Mouse (Mus musculus): ENCODE measurements around the gene Rbms1. TPM values are rescaled to one million over a fixed set of nuclear protein-coding genes. Genes with fewer than 3 reads are reported as not detected.

Gene Rbms1
- total RNA-seq, 2 experiments from 2014 or later = 93.4 to 102 TPM

DNA sequence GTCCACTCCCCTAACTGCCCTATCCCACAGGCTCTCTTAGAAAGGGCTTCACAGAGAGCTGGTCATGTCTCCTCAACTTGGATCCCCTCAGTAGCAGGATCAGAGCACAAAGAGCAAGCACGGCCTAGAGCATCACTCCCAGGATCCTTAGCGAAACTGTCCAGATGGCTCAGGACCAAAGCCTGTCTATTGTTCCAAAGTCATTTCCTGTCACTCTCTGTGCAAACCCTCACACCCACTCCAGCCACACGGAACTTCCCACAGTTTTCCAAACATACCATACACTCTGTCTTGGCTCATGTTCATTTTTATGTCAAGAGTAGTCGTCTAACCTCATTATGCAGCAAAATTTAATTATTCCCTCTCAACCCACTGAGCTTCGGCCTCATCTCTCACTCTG is 40.6 kb downstream of the Rbms1 start:
- no peak for DNase-seq (ENCODE audit: low spot score in 2 of 2)

DNA sequence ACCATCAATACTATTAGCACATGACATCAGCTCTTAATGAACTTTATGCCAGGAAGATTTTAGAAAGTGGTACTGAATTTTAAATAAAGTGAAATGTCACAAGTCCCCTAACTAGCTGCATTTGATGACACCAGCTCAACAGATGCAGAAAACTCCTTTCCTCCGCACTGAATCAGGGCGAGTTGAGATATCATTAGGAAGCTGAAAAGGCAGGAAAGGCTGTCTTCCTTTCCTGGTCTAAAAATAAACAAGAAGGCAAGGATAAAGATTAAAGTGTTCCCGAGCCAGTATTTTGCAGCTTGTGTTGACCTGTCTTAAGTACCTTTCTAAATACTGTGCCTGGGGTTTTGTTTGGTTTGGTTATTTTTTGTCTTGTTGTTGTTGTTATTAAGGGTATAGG is 42.9 kb downstream of the Rbms1 start:
- DNase-seq (ENCODE audit: low spot score in 2 of 2) = no peak

DNA sequence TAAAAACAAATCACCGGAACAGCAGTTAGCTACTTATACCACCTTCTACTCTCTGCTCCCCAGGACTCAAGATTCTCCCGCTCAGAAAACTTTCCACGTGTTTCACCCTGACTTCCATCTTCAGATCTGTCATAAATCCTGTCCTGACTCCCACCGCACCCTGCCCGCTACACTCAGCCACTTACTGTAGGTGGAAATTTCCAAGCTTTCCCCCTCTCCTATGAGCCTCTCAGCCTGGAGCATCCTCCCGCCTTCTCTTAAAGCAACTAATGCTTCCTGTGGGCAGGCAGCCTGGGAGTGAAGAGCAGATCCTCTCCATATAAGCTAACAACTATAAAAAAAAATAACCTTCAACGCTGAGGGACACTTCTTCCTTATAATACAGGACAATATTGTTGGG is 44.6 kb downstream of the Rbms1 start:
- DNase-seq (ENCODE audit: low spot score in 2 of 2) = no peak

DNA sequence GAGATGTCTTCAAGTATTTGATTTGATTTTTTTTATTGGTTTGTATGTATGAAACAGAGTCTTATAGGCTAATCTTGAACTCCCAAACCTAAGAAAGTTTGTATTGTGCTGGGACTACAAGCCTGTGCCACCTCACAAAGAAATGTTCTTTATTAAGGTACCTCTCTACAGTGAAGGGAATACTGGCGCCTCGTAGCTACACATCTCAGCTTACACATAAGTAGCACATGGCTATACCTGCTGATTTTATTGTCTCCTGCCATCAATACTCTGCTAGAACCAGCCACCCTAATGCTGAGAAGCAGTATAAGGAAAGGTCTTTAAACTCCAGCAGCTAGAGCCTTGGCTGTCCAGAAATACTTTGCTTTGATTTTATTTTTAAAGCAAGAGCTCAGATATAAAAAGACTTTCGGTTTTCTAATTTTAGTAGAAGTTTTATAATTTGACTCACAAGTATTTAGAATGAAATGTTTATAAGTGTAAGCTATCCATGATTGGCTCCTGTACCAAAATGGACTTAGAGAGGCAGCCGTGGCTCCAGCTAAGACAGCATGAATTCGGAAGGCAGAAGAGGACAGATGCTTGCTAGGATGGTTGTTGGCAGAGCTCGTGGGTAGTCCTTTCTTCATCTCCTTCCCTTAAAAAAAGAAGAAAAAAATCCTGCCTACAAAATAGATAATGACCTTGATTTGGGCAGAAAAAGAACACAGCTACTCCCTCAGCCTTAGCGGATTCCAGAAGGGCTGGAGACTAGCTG is 48.3 kb downstream of the Rbms1 start:
- DNase-seq (ENCODE audit: low spot score in 2 of 2) = no peak

DNA sequence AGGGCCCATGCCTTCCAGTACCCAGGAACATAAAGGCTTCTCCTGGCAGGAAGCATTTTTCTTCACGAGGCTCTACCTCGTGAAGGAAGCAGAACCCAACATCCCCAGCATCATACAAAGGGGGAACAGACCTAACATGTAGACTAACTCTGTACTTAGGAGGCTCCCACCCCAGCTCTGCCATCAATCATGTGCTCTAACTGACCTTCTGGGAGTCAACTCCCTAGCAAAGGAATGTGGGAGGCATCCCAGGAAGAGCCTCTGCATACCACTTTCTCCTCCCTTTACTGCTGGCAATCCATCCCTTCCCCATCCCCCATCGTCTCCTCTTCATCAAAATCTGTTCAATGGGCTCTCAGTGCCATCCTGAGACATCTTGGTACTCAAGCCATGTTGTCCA is 49.7 kb downstream of the Rbms1 start:
- no peak for DNase-seq (ENCODE audit: low spot score in 2 of 2)

DNA sequence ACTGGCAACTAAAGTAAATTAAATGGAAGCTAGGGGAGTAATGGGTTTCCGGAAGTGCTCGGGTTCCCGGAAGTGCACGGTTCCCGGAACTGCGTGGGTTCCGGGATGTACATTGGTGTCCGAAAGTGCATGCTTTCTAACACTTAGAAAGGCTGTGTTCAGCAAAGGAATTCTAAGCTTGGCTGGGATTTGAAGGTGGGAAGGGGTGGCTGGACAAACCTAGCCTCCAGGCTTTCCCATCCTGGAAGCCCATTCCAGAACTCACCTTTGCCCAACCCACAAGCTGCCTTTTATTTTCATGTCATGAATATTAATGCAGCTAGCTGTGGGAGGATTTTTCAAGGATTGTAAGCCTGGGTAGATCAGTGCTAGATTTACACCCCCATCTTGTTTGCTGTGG is 51.3 kb downstream of the Rbms1 start:
- no peak for DNase-seq (ENCODE audit: low spot score in 2 of 2)

DNA sequence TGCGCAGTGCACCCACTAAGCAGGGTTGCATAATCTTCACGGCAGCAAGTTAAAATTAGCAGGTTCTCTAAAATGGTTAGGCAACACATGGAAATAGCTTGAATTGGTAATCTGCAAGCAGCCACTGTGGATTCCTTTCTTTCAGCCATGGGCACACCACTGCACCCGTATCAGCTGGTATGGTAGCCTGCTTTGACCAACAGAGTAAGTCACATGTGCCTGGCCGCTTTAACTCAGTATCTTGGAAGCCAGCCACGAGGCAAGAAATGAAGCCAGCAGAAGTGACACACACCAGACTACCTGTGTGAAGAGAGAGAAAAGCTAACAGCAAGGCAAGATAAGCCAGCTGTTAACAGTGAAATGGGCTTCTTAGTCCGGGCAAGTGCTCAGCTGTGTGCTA is 52.2 kb downstream of the Rbms1 start:
- DNase-seq (ENCODE audit: low spot score in 2 of 2) = no peak

DNA sequence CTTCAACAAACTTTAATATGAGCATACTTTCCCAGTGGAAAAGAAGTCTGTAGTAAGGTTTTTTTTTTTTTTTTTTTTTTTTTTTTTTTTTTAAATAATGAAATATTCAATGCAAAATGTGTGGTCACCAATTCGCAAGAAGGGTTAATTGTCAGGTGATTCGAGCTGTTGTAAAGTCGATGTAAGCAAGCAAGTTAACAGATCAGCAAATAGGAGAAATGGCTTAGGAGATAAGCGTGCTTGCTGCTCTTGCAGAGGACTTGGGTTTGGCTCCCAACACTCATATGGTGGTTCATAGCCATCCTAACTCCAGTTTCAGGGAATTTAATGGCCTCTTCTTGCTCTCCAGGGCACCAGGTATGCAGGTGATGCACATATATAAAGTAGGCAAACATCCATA is 54.4 kb downstream of the Rbms1 start:
- no peak for DNase-seq (ENCODE audit: low spot score in 2 of 2)

DNA sequence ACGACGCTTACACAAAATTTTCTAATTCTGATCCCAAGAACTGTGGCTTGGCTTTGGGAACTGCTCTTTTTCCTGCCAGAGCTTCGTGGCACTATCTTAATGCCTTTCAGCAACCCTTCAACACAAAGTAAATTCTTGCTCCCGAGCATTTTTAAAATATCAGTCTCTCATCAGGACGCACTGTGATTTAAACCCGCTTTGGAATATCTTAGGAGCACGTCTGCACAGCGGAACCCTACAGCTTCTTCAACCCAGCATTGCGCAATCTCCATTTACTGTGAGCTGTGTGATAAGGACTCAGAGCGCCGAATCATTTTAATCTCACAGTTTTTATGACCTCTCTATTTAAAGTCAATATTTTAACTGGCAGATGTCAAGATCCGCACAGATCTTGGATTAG is 54.9 kb downstream of the Rbms1 start:
- no peak for DNase-seq (ENCODE audit: low spot score in 2 of 2)

DNA sequence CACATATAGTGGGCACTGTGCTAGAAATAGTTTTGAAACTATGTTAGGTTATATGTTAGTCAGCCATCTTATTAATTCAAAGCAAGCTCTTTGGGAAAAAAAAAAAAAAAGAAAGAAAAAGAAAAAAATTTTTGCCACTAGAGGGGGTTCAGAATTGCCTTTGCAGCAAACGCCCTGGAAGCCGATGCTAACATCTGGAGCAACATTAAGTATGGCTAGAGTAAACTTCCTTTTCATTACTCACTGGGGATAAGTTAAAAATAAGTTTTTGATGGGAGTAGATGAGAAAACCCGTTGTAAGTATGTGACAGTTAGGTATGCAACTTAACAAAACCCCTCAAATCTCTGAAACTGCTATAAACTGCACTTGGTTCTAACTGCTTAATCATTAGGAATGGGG is 57.7 kb downstream of the Rbms1 start:
- no peak for DNase-seq (ENCODE audit: low spot score in 2 of 2)

DNA sequence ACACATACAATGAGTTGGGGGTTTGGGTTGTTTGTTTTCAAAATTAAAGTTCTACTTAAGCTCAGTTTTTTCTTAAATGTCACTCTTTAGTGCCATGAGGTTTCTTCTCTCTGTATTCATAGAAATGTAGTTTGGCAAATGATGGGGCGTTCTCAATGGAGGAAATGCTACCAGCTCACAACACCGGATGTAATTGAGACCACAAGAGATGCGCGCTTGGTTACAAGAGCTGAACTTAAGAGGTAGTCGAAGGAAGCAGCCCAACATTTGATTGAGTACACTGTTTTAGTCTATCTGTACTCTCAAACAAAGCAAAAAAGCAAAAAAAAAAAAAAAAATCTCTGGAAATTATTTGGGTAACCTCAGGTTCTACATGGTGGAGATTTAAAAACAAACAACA is 58.9 kb downstream of the Rbms1 start:
- DNase-seq (ENCODE audit: low spot score in 2 of 2) = no peak

DNA sequence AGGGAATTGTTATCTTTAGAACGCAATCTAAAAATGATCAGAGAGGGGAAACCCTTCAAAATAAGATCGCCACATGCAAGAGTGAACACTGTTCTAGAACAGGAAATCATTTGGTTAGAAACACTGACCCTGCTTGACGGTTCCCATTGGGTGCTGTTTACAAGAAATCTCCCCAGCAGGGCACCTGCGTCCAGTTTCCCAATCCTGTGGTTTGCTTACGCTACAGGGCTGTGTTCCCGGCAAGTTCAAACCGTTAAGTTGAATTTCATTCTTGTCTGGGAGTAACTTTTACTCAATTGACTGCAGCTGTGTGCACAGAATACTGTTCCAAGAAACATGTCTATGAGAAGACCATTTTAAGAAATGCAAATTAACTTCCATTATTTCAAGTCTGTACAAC is 59.5 kb downstream of the Rbms1 start:
- no peak for DNase-seq (ENCODE audit: low spot score in 2 of 2)

DNA sequence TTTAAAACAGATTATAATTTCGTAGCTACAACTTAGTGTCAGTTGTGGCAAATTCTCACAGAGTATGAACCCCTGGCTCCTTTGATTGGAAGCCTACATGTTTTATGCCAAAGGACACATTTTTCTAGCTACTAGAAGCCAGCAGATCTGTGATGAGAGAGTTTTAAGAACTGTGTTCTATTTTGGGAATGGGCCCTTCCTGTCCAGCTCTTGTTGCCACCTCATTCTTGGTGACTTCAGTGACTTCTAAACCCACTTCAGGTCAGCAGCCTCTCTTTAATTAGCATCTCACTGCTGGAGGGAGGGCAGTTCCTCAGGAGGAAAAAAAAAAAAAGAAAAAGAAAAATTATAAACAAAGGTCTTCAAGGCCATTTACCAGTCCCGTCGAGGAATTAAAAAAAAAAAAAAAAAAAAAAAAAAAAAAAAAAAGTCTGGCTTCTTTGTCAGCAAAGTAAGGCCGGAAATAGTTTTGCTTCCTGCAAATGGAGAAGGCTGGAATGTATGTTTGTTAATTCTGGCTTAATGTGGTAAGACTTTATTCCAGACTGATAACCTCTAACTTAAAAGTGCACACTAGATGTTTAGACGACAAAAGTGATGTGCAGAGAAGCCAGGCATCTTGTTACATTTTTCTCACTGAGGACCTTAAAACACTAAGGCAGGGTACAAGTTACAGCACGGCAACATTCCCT is 60.4 kb downstream of the Rbms1 start:
- DNase-seq (ENCODE audit: low spot score in 2 of 2) = no peak

DNA sequence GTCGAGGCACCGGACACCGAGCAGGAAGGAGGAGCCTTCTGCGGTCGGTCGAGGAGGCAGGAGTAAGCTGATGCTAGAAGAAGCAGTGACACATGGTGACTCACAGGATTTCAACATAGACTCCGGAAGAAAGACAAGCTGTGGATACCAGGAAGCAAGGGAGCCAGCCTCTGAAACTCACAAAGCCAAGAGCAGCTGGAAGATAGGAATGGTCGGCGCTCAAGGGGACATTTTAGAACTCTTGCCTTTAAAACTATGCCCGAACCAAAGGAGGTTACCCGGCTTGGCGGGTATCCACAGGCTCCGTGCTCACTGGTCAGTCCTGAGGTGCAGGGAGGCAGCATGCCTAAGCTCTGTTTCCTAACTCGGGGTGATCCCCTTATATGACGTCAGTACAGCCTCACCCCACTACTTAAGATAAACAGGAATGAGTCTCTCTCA is 61.5 kb downstream of the Rbms1 start:
- DNase-seq (ENCODE audit: low spot score in 2 of 2) = no peak

DNA sequence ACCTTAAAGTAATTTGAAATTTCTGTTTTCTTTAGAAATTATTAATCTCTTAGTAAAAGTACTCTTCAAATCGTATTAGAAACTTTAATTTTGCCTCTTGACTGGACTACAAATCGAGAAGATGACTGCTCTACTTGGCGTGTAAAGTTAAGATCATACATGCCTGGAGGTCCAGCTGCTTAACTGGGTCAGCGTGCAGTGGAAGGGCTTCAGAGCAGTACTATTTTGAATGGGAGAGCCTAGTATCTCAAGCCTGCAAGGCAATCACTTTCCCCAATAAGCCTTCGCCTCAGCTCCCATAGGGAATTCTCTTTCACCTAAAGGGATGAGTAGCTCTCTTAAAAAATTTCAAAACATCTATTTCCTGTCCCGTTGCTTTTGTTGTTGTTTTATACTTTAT is 62.0 kb downstream of the Rbms1 start:
- DNase-seq (ENCODE audit: low spot score in 2 of 2) = no peak

DNA sequence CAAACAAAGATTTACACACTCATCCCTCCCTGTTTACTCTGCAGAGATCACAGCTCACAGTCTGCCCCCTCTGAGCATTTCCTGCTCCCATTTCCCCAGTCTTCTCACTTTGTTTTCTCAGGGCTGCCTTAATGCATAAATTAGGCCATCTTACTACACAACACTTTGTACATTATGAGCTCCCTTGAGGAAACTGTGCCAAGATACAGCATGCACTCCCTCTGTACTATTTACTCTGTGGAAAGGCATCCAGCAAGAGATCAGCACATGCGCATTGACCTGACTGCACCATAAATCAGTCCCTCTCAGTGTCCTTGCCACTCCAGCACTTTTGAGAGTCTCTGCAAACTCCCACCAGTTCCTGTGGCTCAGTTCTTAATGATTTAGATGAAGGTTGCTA is 70.0 kb downstream of the Rbms1 start:
- no peak for DNase-seq (ENCODE audit: low spot score in 2 of 2)

DNA sequence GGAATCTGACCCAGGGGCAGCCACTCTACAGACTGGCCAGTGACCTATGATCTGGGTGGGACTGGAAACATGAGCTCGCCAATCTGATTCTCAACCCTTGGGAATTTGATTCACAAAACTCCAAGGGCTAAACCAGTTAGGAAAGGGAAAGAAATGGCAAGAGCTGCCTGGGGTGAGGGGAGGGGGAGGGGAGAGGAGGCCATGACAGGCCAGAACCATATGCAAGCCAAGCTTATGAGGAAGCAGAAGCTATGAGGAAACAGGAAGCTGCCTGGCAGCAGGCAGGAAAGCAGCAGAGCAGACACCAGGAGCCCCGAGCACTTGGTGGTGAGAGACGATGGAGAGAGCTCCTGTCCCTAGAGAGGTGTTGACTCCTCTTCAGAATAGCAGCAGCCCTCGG is 79.1 kb downstream of the Rbms1 start:
- no peak for DNase-seq (ENCODE audit: low spot score in 2 of 2)

DNA sequence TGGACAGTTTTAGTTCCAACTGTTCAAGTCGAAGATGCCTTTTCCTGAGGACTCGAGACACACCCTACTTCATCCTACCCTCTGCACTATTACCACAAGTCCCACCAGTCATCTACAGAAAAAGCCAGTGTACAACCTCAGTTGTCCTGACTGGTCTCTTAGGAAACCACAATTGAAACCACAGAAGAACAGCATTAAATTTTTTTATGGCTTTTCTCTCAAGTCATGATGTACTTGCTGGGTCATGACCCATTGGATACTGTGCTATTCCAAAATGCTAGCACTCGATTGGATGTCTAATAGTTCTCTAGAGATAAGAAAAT is 80.0 kb downstream of the Rbms1 start:
- no peak for DNase-seq (ENCODE audit: low spot score in 2 of 2)

DNA sequence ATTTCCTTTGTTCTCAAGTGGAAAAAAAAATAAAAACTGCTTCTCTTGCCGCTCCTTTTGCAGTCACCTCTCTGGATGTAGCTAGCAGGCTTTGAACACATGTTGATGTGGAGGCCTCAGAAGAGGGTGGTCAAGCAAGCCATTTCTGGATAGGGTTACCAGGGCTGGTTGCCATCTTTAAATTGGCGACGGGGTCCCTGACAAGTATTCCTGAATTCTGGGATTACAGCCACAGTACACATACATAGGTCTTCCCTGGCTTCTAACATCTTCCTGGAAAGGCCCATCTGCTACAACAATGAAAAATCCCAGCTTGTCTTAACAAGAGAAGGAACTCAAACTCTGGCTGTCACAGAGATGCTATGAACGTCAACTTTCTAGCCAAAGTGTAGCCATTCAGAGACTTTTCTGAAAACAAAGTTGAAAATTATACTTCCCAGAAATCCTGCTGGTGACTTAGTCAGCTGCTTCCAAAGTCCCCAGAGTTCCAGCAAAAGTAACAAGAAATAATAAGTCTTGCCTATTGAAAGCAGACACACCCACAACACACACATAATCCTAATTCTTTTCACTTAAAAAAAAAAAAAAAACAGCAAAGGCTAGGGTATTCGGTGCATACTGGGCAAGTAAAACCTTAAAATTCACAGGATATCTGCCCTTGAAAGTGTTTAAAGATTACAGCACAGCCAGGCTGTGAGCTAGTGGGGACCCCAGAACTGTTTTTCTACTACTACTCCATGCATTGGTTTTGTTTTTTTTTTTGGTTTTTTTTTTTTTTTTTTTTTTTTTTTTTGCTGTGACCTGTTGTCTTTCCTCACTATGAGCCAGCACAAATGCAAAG is 80.6 kb downstream of the Rbms1 start:
- no peak for DNase-seq (ENCODE audit: low spot score in 2 of 2)

DNA sequence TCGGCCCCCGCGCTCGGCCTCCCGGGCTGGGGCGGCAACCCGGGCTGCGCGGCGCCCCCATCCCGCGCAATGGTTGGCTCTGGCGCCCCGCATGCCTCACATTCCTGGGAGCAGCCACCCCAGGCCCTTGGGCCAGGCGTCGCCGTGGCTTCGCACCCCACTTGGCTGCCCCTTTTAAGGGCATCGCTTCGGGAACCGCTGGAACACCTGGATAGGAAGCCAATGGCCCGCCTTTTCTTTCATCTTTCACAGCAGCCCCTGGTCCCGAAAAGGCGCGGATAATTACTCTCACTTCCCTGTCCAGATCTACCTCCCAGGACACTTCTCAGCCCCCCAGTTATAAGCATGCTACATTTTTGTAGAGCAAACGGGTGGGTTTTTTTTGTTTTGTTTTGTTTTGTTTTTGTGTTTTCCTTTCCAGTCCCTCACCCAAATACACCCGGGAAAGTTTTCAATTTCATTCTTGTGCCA is 81.4 kb downstream of the Rbms1 start:
- peak in 1 of 2 experiments; percentile 18 for DNase-seq (ENCODE audit: low spot score in 2 of 2)

DNA sequence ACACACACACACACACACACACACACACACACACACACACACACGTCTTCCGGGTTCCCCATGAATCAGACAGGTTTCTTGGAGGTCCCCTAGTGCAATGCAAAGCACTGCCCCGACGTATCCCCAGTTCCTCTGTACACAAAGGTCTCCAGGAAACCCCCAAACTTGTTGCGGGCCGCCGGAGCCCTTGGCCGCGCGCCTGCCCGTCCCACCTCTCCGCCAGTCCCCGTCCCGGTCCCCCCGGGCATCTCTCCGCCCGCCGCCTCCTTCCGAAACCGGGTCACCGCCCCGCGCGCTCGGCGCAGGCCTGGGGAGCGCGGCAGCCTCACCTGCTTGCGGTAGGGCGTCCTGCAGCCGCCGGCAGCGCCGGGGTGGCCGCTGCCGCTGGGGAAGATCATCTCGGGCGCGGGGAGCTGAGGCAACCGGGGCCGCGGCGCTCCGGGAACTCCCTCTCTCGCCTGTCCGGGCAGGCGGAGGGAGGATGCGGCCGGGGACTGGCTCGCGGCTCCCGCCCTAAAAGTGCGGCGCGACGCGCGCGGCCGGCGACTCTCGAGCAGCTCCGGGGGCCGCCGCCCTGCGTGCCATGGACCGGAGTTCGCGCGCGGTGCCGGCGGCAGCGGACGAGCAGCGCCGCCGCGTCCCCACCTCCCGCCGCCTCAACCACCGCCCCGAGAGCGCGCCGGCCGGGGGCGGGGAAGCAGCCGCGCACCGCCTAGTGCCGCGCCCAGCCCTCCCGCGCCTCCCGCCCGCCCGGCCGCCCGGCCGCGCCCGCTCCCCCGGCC is 82.0 kb downstream of the Rbms1 start:
- DNase-seq (ENCODE audit: low spot score in 2 of 2) = peak; percentile 44 to 46
